Mouse (Mus musculus): ENCODE measurements around the gene Nat14. TPM values are rescaled to one million over a fixed set of nuclear protein-coding genes. Genes with fewer than 3 reads are reported as not detected.
A peak's percentile ranks its signal among the peaks of the same experiment; 100 is the strongest.

Gene Nat14
- polyA plus RNA-seq, 1 experiment from 2014 or later: 2.5 TPM

- H3K4me1 ChIP-seq (replicated peaks; ENCODE audit: control insufficient read depth, insufficient read depth, low read length): peaks cover 9% of the 10 kb centered on the region; the same call in 1 of the 2 replicates
- no peak overlapping the region for H3K27ac ChIP-seq (ENCODE audit: low read length)
- H3K4me3 ChIP-seq (ENCODE audit: low read length): no peak overlapping the region
- 79% methylated on average over 19 of the region's 19 CpGs for WGBS
- H3K27me3 ChIP-seq (ENCODE audit: control insufficient read depth, insufficient read depth, low read depth, low read length): no peaks in the 10 kb centered on the region
- no peak overlapping the region for H3K4me2 ChIP-seq (ENCODE audit: low read depth, low read length)
- no peak overlapping the region for H3K9ac ChIP-seq (ENCODE audit: low read length)
- no peaks in the 10 kb centered on the region for H3K9me3 ChIP-seq (ENCODE audit: control insufficient read depth, low read length)
- H3K36me3 ChIP-seq (ENCODE audit: control insufficient read depth, insufficient read depth, low read length): no peaks in the 10 kb centered on the region
- ATAC-seq (ENCODE audit: low read depth): no peak
These were observed 28.9 kb downstream of the Nat14 start for GRCm38 (mm10) chr7:4950561-4951342.

GRCm38 (mm10) chr7:4953815-4954445 lies 32.1 kb downstream of the Nat14 start:
- peak; percentile 86 for ATAC-seq (ENCODE audit: low read depth)

GRCm38 (mm10) chr7:4957361-4957760 lies 35.5 kb downstream of the Nat14 start:
- 79% methylated on average over 10 of the region's 10 CpGs for WGBS
- H3K9ac ChIP-seq (ENCODE audit: low read length): no peak overlapping the region
- no peak for ATAC-seq (ENCODE audit: low read depth)

More at GRCm38 (mm10) chr7:4953815-4954445, 32.1 kb downstream of the Nat14 start:
- no peaks in the 10 kb centered on the region for H3K9me3 ChIP-seq (ENCODE audit: control insufficient read depth, low read length)
- peaks cover 9% of the 10 kb centered on the region; the same call in 1 of the 2 replicates for H3K4me1 ChIP-seq (replicated peaks; ENCODE audit: control insufficient read depth, insufficient read depth, low read length)
- no peak overlapping the region for H3K4me2 ChIP-seq (ENCODE audit: low read depth, low read length)
- 13% methylated on average over 10 of the region's 10 CpGs for WGBS
- H3K9ac ChIP-seq (ENCODE audit: low read length): no peak overlapping the region
- H3K4me3 ChIP-seq (ENCODE audit: low read length): no peak overlapping the region
- no peaks in the 10 kb centered on the region for H3K36me3 ChIP-seq (ENCODE audit: control insufficient read depth, insufficient read depth, low read length)
- H3K27ac ChIP-seq (ENCODE audit: low read length): no peak overlapping the region
- no peaks in the 10 kb centered on the region for H3K27me3 ChIP-seq (ENCODE audit: control insufficient read depth, insufficient read depth, low read depth, low read length)

GRCm38 (mm10) chr7:4963527-4963926 lies 41.7 kb downstream of the Nat14 start:
- Histone ChIP-seq H3K4me1 (replicated peaks; ENCODE audit: control insufficient read depth, insufficient read depth, low read length) (0 out of 2 replicates have a peak, but pooled peaks cover 2% of the 10 kb centered on the region), H3K9me3 (ENCODE audit: control insufficient read depth, low read length) (no peaks in the 10 kb centered on the region), H3K27ac (ENCODE audit: low read length) (no peak overlapping the region), H3K9ac (ENCODE audit: low read length) (no peak overlapping the region), H3K4me3 (ENCODE audit: low read length) (no peak overlapping the region), H3K27me3 (ENCODE audit: control insufficient read depth, insufficient read depth, low read depth, low read length) (no peaks in the 10 kb centered on the region), H3K36me3 (ENCODE audit: control insufficient read depth, insufficient read depth, low read length) (no peaks in the 10 kb centered on the region), H3K4me2 (ENCODE audit: low read depth, low read length) (no peak overlapping the region)
- no peak for ATAC-seq (ENCODE audit: low read depth)
- WGBS: 55% methylated on average over 5 of the region's 5 CpGs

More at GRCm38 (mm10) chr7:4957361-4957760, 35.5 kb downstream of the Nat14 start:
- peaks cover 9% of the 10 kb centered on the region; the same call in 1 of the 2 replicates for H3K4me1 ChIP-seq (replicated peaks; ENCODE audit: control insufficient read depth, insufficient read depth, low read length)
- no peak overlapping the region for H3K4me3 ChIP-seq (ENCODE audit: low read length)
- H3K27me3 ChIP-seq (ENCODE audit: control insufficient read depth, insufficient read depth, low read depth, low read length): no peaks in the 10 kb centered on the region
- no peak overlapping the region for H3K27ac ChIP-seq (ENCODE audit: low read length)
- no peaks in the 10 kb centered on the region for H3K9me3 ChIP-seq (ENCODE audit: control insufficient read depth, low read length)
- no peaks in the 10 kb centered on the region for H3K36me3 ChIP-seq (ENCODE audit: control insufficient read depth, insufficient read depth, low read length)
- no peak overlapping the region for H3K4me2 ChIP-seq (ENCODE audit: low read depth, low read length)

GRCm38 (mm10) chr7:4964272-4964671 lies 42.4 kb downstream of the Nat14 start, which contains the start of gene Sbk2:
Gene Sbk2 (minus strand): TSS chr7:4964406.
- Histone ChIP-seq H3K9me3 (ENCODE audit: control insufficient read depth, low read length) (no peaks in the 10 kb centered on the region), H3K36me3 (ENCODE audit: control insufficient read depth, insufficient read depth, low read length) (no peaks in the 10 kb centered on the region), H3K27me3 (ENCODE audit: control insufficient read depth, insufficient read depth, low read depth, low read length) (no peaks in the 10 kb centered on the region), H3K4me1 (replicated peaks; ENCODE audit: control insufficient read depth, insufficient read depth, low read length) (0 out of 2 replicates have a peak, but pooled peaks cover 2% of the 10 kb centered on the region), H3K27ac (ENCODE audit: low read length) (no peak within 1 kb of the TSS), H3K9ac (ENCODE audit: low read length) (0 out of 2 replicates have a peak within 1 kb of the TSS, but pooled peaks have one; percentile 23), H3K4me2 (ENCODE audit: low read depth, low read length) (peak within 1 kb of the TSS; percentile 18; the same call in 1 of the 2 replicates), H3K4me3 (ENCODE audit: low read length) (0 out of 2 replicates have a peak within 1 kb of the TSS, but pooled peaks have one; percentile 2)
- 3% methylated on average over 10 of the region's 10 CpGs for WGBS
- ATAC-seq (ENCODE audit: low read depth): peak; percentile 92

- Histone ChIP-seq H3K9ac (ENCODE audit: low read length) (no peak overlapping the region), H3K36me3 (ENCODE audit: control insufficient read depth, insufficient read depth, low read length) (no peaks in the 10 kb centered on the region), H3K27me3 (ENCODE audit: control insufficient read depth, insufficient read depth, low read depth, low read length) (no peaks in the 10 kb centered on the region), H3K4me2 (ENCODE audit: low read depth, low read length) (no peak overlapping the region), H3K9me3 (ENCODE audit: control insufficient read depth, low read length) (no peaks in the 10 kb centered on the region), H3K4me1 (replicated peaks; ENCODE audit: control insufficient read depth, insufficient read depth, low read length) (0 out of 2 replicates have a peak, but pooled peaks cover 2% of the 10 kb centered on the region), H3K27ac (ENCODE audit: low read length) (no peak overlapping the region), H3K4me3 (ENCODE audit: low read length) (no peak overlapping the region)
- no peak for ATAC-seq (ENCODE audit: low read depth)
- 73% methylated on average over 5 of the region's 5 CpGs for WGBS
These were observed 43.2 kb downstream of the Nat14 start for GRCm38 (mm10) chr7:4964988-4965387.

- Histone ChIP-seq H3K27ac (ENCODE audit: low read length) (peak within 1 kb of the TSS; percentile 76), H3K27me3 (ENCODE audit: control insufficient read depth, insufficient read depth, low read depth, low read length) (no peaks in the 10 kb centered on the region), H3K4me2 (ENCODE audit: low read depth, low read length) (no peak within 1 kb of the TSS), H3K9me3 (ENCODE audit: control insufficient read depth, low read length) (no peaks in the 10 kb centered on the region), H3K36me3 (ENCODE audit: control insufficient read depth, insufficient read depth, low read length) (no peaks in the 10 kb centered on the region), H3K9ac (ENCODE audit: low read length) (no peak within 1 kb of the TSS), H3K4me3 (ENCODE audit: low read length) (no peak within 1 kb of the TSS), H3K4me1 (replicated peaks; ENCODE audit: control insufficient read depth, insufficient read depth, low read length) (peaks cover 3% of the 10 kb centered on the region; the same call in 1 of the 2 replicates)
- 0 out of 2 replicates have a peak, but pooled peaks have one; percentile 2 for ATAC-seq (ENCODE audit: low read depth)
- 44% methylated on average over 6 of the region's 6 CpGs for WGBS
These were observed 49.2 kb downstream of the Nat14 start, which contains the start of gene Sbk3 for GRCm38 (mm10) chr7:4971068-4971467. Gene Sbk3 (minus strand): TSS chr7:4971168.

- no peaks in the 10 kb centered on the region for H3K36me3 ChIP-seq (ENCODE audit: control insufficient read depth, insufficient read depth, low read length)
- no peaks in the 10 kb centered on the region for H3K9me3 ChIP-seq (ENCODE audit: control insufficient read depth, low read length)
- no peaks in the 10 kb centered on the region for H3K27me3 ChIP-seq (ENCODE audit: control insufficient read depth, insufficient read depth, low read depth, low read length)
- ATAC-seq (ENCODE audit: low read depth): peak; percentile 90
- no peak overlapping the region for H3K4me2 ChIP-seq (ENCODE audit: low read depth, low read length)
- no peak overlapping the region for H3K9ac ChIP-seq (ENCODE audit: low read length)
- H3K4me3 ChIP-seq (ENCODE audit: low read length): no peak overlapping the region
- WGBS: 13% methylated on average over 7 of the region's 7 CpGs
- peak overlapping the region; percentile 76 for H3K27ac ChIP-seq (ENCODE audit: low read length)
- H3K4me1 ChIP-seq (replicated peaks; ENCODE audit: control insufficient read depth, insufficient read depth, low read length): peaks cover 3% of the 10 kb centered on the region; the same call in 1 of the 2 replicates
These were observed 49.9 kb downstream of the Nat14 start for GRCm38 (mm10) chr7:4971710-4972109.

Measured in lung, embryonic 16.5 days (tissue).